Mouse (Mus musculus): ENCODE measurements around the gene Styx. TPM values are rescaled to one million over a fixed set of nuclear protein-coding genes. Genes with fewer than 3 reads are reported as not detected.

Gene Styx
- polyA plus RNA-seq, 1 experiment from 2014 or later = 61.4 TPM

GRCm38 (mm10) chr14:45419323-45419722 lies 68.4 kb downstream of the Styx start:
- no peaks in the 10 kb centered on the region for H3K36me3 ChIP-seq (ENCODE audit: control insufficient read depth, insufficient read depth, low read length)
- no peak overlapping the region for H3K4me2 ChIP-seq (ENCODE audit: low read length)
- no peak overlapping the region for H3K4me3 ChIP-seq (ENCODE audit: low read depth, low read length)
- WGBS = 72% methylated on average over 4 of the region's 4 CpGs
- H3K27me3 ChIP-seq (replicated peaks; ENCODE audit: control insufficient read depth, insufficient read depth, low read length) = no peaks in the 10 kb centered on the region
- DNase-seq (ENCODE audit: low spot score) = no peak
- no peak overlapping the region for H3K9ac ChIP-seq (ENCODE audit: low read length)
- no peak for ATAC-seq (replicated peaks; ENCODE audit: low FRiP score, low TSS enrichment, low read depth)
- H3K4me1 ChIP-seq (replicated peaks; ENCODE audit: control insufficient read depth, insufficient read depth, low read length) = no peaks in the 10 kb centered on the region
- H3K9me3 ChIP-seq (ENCODE audit: control insufficient read depth, low read length) = no peaks in the 10 kb centered on the region
- no peak overlapping the region for H3K27ac ChIP-seq (ENCODE audit: low read depth)

- WGBS = 65% methylated on average over 4 of the region's 4 CpGs
- H3K4me2 ChIP-seq (ENCODE audit: low read length) = no peak overlapping the region
- no peaks in the 10 kb centered on the region for H3K36me3 ChIP-seq (ENCODE audit: control insufficient read depth, insufficient read depth, low read length)
- no peaks in the 10 kb centered on the region for H3K4me1 ChIP-seq (replicated peaks; ENCODE audit: control insufficient read depth, insufficient read depth, low read length)
- ATAC-seq (replicated peaks; ENCODE audit: low FRiP score, low TSS enrichment, low read depth) (no peak), DNase-seq (ENCODE audit: low spot score) (no peak)
- H3K9ac ChIP-seq (ENCODE audit: low read length) = no peak overlapping the region
- H3K27me3 ChIP-seq (replicated peaks; ENCODE audit: control insufficient read depth, insufficient read depth, low read length) = no peaks in the 10 kb centered on the region
- H3K27ac ChIP-seq (ENCODE audit: low read depth) = no peak overlapping the region
- no peak overlapping the region for H3K4me3 ChIP-seq (ENCODE audit: low read depth, low read length)
- H3K9me3 ChIP-seq (ENCODE audit: control insufficient read depth, low read length) = peaks cover 8% of the 10 kb centered on the region; the same call in 1 of the 2 replicates
Observed at GRCm38 (mm10) chr14:45422371-45422770, 71.5 kb downstream of the Styx start.

GRCm38 (mm10) chr14:45423220-45423619 lies 72.3 kb downstream of the Styx start:
- no peak for ATAC-seq (replicated peaks; ENCODE audit: low FRiP score, low TSS enrichment, low read depth)
- Histone ChIP-seq H3K27ac (ENCODE audit: low read depth) (no peak overlapping the region), H3K4me3 (ENCODE audit: low read depth, low read length) (no peak overlapping the region), H3K4me1 (replicated peaks; ENCODE audit: control insufficient read depth, insufficient read depth, low read length) (no peaks in the 10 kb centered on the region), H3K27me3 (replicated peaks; ENCODE audit: control insufficient read depth, insufficient read depth, low read length) (no peaks in the 10 kb centered on the region), H3K9me3 (ENCODE audit: control insufficient read depth, low read length) (peaks cover 8% of the 10 kb centered on the region; the same call in 1 of the 2 replicates), H3K36me3 (ENCODE audit: control insufficient read depth, insufficient read depth, low read length) (no peaks in the 10 kb centered on the region), H3K4me2 (ENCODE audit: low read length) (no peak overlapping the region), H3K9ac (ENCODE audit: low read length) (no peak overlapping the region)
- peak; percentile 59 for DNase-seq (ENCODE audit: low spot score)
- 10% methylated on average over 5 of the region's 5 CpGs for WGBS

GRCm38 (mm10) chr14:45430066-45430842 lies 79.4 kb downstream of the Styx start:
- no peaks in the 10 kb centered on the region for H3K36me3 ChIP-seq (ENCODE audit: control insufficient read depth, insufficient read depth, low read length)
- H3K27ac ChIP-seq (ENCODE audit: low read depth) = no peak overlapping the region
- H3K4me3 ChIP-seq (ENCODE audit: low read depth, low read length) = no peak overlapping the region
- H3K4me2 ChIP-seq (ENCODE audit: low read length) = no peak overlapping the region
- H3K9ac ChIP-seq (ENCODE audit: low read length) = no peak overlapping the region
- H3K4me1 ChIP-seq (replicated peaks; ENCODE audit: control insufficient read depth, insufficient read depth, low read length) = no peaks in the 10 kb centered on the region
- 84% methylated on average over 13 of the region's 13 CpGs for WGBS
- ATAC-seq (replicated peaks; ENCODE audit: low FRiP score, low TSS enrichment, low read depth) (no peak), DNase-seq (ENCODE audit: low spot score) (peak; percentile 10)
- no peaks in the 10 kb centered on the region for H3K27me3 ChIP-seq (replicated peaks; ENCODE audit: control insufficient read depth, insufficient read depth, low read length)
- H3K9me3 ChIP-seq (ENCODE audit: control insufficient read depth, low read length) = peaks cover 16% of the 10 kb centered on the region; the same call in 1 of the 2 replicates

- DNase-seq (ENCODE audit: low spot score) = no peak
- H3K27me3 ChIP-seq (replicated peaks; ENCODE audit: control insufficient read depth, insufficient read depth, low read length) = no peaks in the 10 kb centered on the region
- peaks cover 10% of the 10 kb centered on the region; the same call in 1 of the 2 replicates for H3K9me3 ChIP-seq (ENCODE audit: control insufficient read depth, low read length)
- H3K4me3 ChIP-seq (ENCODE audit: low read depth, low read length) = no peak overlapping the region
- no peak overlapping the region for H3K4me2 ChIP-seq (ENCODE audit: low read length)
- no peaks in the 10 kb centered on the region for H3K36me3 ChIP-seq (ENCODE audit: control insufficient read depth, insufficient read depth, low read length)
- H3K9ac ChIP-seq (ENCODE audit: low read length) = no peak overlapping the region
- 0 out of 2 replicates have a peak, but pooled peaks cover under 1% of the 10 kb centered on the region for H3K4me1 ChIP-seq (replicated peaks; ENCODE audit: control insufficient read depth, insufficient read depth, low read length)
- 78% methylated on average over 4 of the region's 4 CpGs for WGBS
- no peak for ATAC-seq (replicated peaks; ENCODE audit: low FRiP score, low TSS enrichment, low read depth)
- H3K27ac ChIP-seq (ENCODE audit: low read depth) = no peak overlapping the region
Observed at GRCm38 (mm10) chr14:45432003-45432402, 81.1 kb downstream of the Styx start.

GRCm38 (mm10) chr14:45434220-45434619 lies 83.3 kb downstream of the Styx start:
- no peak overlapping the region for H3K4me3 ChIP-seq (ENCODE audit: low read depth, low read length)
- H3K4me1 ChIP-seq (replicated peaks; ENCODE audit: control insufficient read depth, insufficient read depth, low read length) = peaks cover 7% of the 10 kb centered on the region
- H3K4me2 ChIP-seq (ENCODE audit: low read length) = no peak overlapping the region
- ATAC-seq (replicated peaks; ENCODE audit: low FRiP score, low TSS enrichment, low read depth) (no peak), DNase-seq (ENCODE audit: low spot score) (no peak)
- H3K27ac ChIP-seq (ENCODE audit: low read depth) = no peak overlapping the region
- no peak overlapping the region for H3K9ac ChIP-seq (ENCODE audit: low read length)
- no peaks in the 10 kb centered on the region for H3K27me3 ChIP-seq (replicated peaks; ENCODE audit: control insufficient read depth, insufficient read depth, low read length)
- 69% methylated on average over 6 of the region's 6 CpGs for WGBS
- H3K9me3 ChIP-seq (ENCODE audit: control insufficient read depth, low read length) = peaks cover 8% of the 10 kb centered on the region; the same call in 1 of the 2 replicates
- H3K36me3 ChIP-seq (ENCODE audit: control insufficient read depth, insufficient read depth, low read length) = no peaks in the 10 kb centered on the region

- Histone ChIP-seq H3K4me3 (ENCODE audit: low read depth, low read length) (no peak overlapping the region), H3K4me2 (ENCODE audit: low read length) (no peak overlapping the region), H3K9ac (ENCODE audit: low read length) (no peak overlapping the region), H3K9me3 (ENCODE audit: control insufficient read depth, low read length) (no peaks in the 10 kb centered on the region), H3K36me3 (ENCODE audit: control insufficient read depth, insufficient read depth, low read length) (no peaks in the 10 kb centered on the region), H3K27me3 (replicated peaks; ENCODE audit: control insufficient read depth, insufficient read depth, low read length) (no peaks in the 10 kb centered on the region), H3K4me1 (replicated peaks; ENCODE audit: control insufficient read depth, insufficient read depth, low read length) (peaks cover 14% of the 10 kb centered on the region), H3K27ac (ENCODE audit: low read depth) (no peak overlapping the region)
- WGBS = 67% methylated on average over 19 of the region's 19 CpGs
- ATAC-seq (replicated peaks; ENCODE audit: low FRiP score, low TSS enrichment, low read depth) (no peak), DNase-seq (ENCODE audit: low spot score) (no peak)
Observed at GRCm38 (mm10) chr14:45438250-45438930, 87.5 kb downstream of the Styx start.

- H3K36me3 ChIP-seq (ENCODE audit: control insufficient read depth, insufficient read depth, low read length) = no peaks in the 10 kb centered on the region
- H3K9me3 ChIP-seq (ENCODE audit: control insufficient read depth, low read length) = no peaks in the 10 kb centered on the region
- ATAC-seq (replicated peaks; ENCODE audit: low FRiP score, low TSS enrichment, low read depth) (no peak), DNase-seq (ENCODE audit: low spot score) (no peak)
- H3K4me2 ChIP-seq (ENCODE audit: low read length) = no peak overlapping the region
- no peak overlapping the region for H3K9ac ChIP-seq (ENCODE audit: low read length)
- H3K27ac ChIP-seq (ENCODE audit: low read depth) = no peak overlapping the region
- WGBS = 94% methylated on average over 2 of the region's 2 CpGs
- no peaks in the 10 kb centered on the region for H3K27me3 ChIP-seq (replicated peaks; ENCODE audit: control insufficient read depth, insufficient read depth, low read length)
- peaks cover 14% of the 10 kb centered on the region for H3K4me1 ChIP-seq (replicated peaks; ENCODE audit: control insufficient read depth, insufficient read depth, low read length)
- H3K4me3 ChIP-seq (ENCODE audit: low read depth, low read length) = no peak overlapping the region
Observed at GRCm38 (mm10) chr14:45438931-45439275, 88.0 kb downstream of the Styx start.

Measured in intestine, embryonic 14.5 days (tissue).